Comparison of ENCODE assay signal across 8 mouse cellular contexts in genomic region chr1:55224111-55224510, GRCm38 (mm10). TPM values are rescaled to one million over a fixed set of nuclear protein-coding genes. Genes with fewer than 3 reads are reported as not detected.
DNase-seq lines count a peak whose midpoint lies in the region; ATAC-seq lines count a peak whose summit lies in the region.

No protein-coding gene starts in this region.

- 77% methylated on average over 11 of the region's 11 CpGs for WGBS in heart, embryonic 12.5 days
- 20% methylated on average over 11 of the region's 11 CpGs for WGBS in limb, embryonic 12.5 days

- no peaks in the 10 kb centered on the region for H3K27me3 ChIP-seq in heart, embryonic 12.5 days (replicated peaks)
- H3K27me3 ChIP-seq in limb, embryonic 12.5 days, result no peaks in the 10 kb centered on the region

- H3K9me3 ChIP-seq in heart, embryonic 12.5 days (replicated peaks), result no peaks in the 10 kb centered on the region
- no peaks in the 10 kb centered on the region for H3K9me3 ChIP-seq in limb, embryonic 12.5 days

- H3K4me3 ChIP-seq in heart, embryonic 12.5 days, result no peak overlapping the region
- H3K4me3 ChIP-seq in limb, embryonic 12.5 days (replicated peaks), result peak overlapping the region; percentile 58

- peak overlapping the region; percentile 60; the same call in 1 of the 2 replicates for H3K4me2 ChIP-seq in heart, embryonic 12.5 days
- peak overlapping the region; percentile 59 for H3K4me2 ChIP-seq in limb, embryonic 12.5 days

- no peak for ATAC-seq in heart, embryonic 12.5 days (ENCODE audit: insufficient number of reproducible peaks, low FRiP score)
- peak; percentile 47; the same call in 1 of the 2 replicates for ATAC-seq in limb, embryonic 12.5 days (ENCODE audit: insufficient number of reproducible peaks, insufficient read depth, low FRiP score, low TSS enrichment, low read depth)
- no peak for ATAC-seq in inflammation-experienced regulatory T-cells, adult 6 months

- no peaks in the 10 kb centered on the region for H3K36me3 ChIP-seq in heart, embryonic 12.5 days
- no peaks in the 10 kb centered on the region for H3K36me3 ChIP-seq in limb, embryonic 12.5 days

- H3K9ac ChIP-seq in heart, embryonic 12.5 days, result no peak overlapping the region
- H3K9ac ChIP-seq in limb, embryonic 12.5 days (replicated peaks), result peak overlapping the region; percentile 66; the same call in 1 of the 2 replicates

- no peak overlapping the region for H3K27ac ChIP-seq in heart, embryonic 12.5 days (ENCODE audit: poor library complexity, severe bottlenecking)
- peak overlapping the region; percentile 24; the same call in 1 of the 2 replicates for H3K27ac ChIP-seq in limb, embryonic 12.5 days

- DNase-seq in heart, adult 8-10 months (ENCODE audit: low spot score), result no peak
- peak; percentile 8 to 46 for DNase-seq in spleen, postnatal 4 days (ENCODE audit: low spot score in 2 of 2)
- no peak for DNase-seq in spleen, postnatal 10 days (ENCODE audit: low spot score in 2 of 2)
- no peak for DNase-seq in spleen, adult 18-20 months
- no peak for DNase-seq in adrenal gland, adult 2 months

- H3K4me1 ChIP-seq in heart, embryonic 12.5 days (replicated peaks), result peaks cover 14% of the 10 kb centered on the region
- peaks cover 25% of the 10 kb centered on the region for H3K4me1 ChIP-seq in limb, embryonic 12.5 days (replicated peaks)

RNA-seq across cellular contexts. Expression of gene Rftn2, which starts 2.5 kb away (rescaled TPM):
- polyA plus RNA-seq in heart, embryonic 12.5 days (2016; fragmentation: Nextera tagmentation; extraction: Ambion mirVana), result 6.5 and 6.8 TPM in 2 replicates
- total RNA-seq in heart, adult 8-10 months (2022), result 10 to 100 TPM in 3 of 4 experiments, 1 to 10 TPM in 1; 9.1 to 13.3 (median 11.2) TPM
- 35.2 and 38.2 TPM in 2 replicates for polyA plus RNA-seq in limb, embryonic 12.5 days (2016; fragmentation: Nextera tagmentation; extraction: Ambion mirVana)
- polyA plus RNA-seq in inflammation-experienced regulatory T-cells, adult 6 months (2017; shearing (Covaris generic)), result 1 to 10 TPM; 1.4 to 4.8 (median 3.6) TPM
- total RNA-seq in adrenal gland, adult 2 months (2021), result 10 to 100 TPM; 13.5 to 27.1 TPM
- 2.0 and 2.1 TPM in 2 replicates for polyA plus RNA-seq in adrenal gland, adult 2 months (2012; rRNA removed)

RNA-seq across cellular contexts. Expression of gene Mars2, which starts 12.9 kb away (rescaled TPM):
- polyA plus RNA-seq in heart, embryonic 12.5 days (2016; fragmentation: Nextera tagmentation; extraction: Ambion mirVana), result 4.0 and 4.1 TPM in 2 replicates
- total RNA-seq in heart, adult 8-10 months (2022), result 1 to 10 TPM; 4.5 to 5.3 (median 4.7) TPM
- 2.8 and 3.2 TPM in 2 replicates for polyA plus RNA-seq in limb, embryonic 12.5 days (2016; fragmentation: Nextera tagmentation; extraction: Ambion mirVana)
- polyA plus RNA-seq in inflammation-experienced regulatory T-cells, adult 6 months (2017; shearing (Covaris generic)), result 1 to 10 TPM; 2.1 to 3.5 (median 3.1) TPM
- 1 to 10 TPM; 5.4 to 6.6 TPM for total RNA-seq in adrenal gland, adult 2 months (2021)
- polyA plus RNA-seq in adrenal gland, adult 2 months (2012; rRNA removed), result 4.2 and 4.5 TPM in 2 replicates

Comparison
In these comparisons a context has a peak if more than half of its experiments do, and no peak if none do; other contexts are left out.
1. DNase-seq: peak in spleen, postnatal 4 days (2 of 2); none in heart, adult 8-10 months (single experiment), spleen, postnatal 10 days (0 of 2), spleen, adult 18-20 months (0 of 2) and adrenal gland, adult 2 months (single experiment).